Mouse (Mus musculus): ENCODE data around the gene Trcg1. TPM values are rescaled to one million over a fixed set of nuclear protein-coding genes. Genes with fewer than 3 reads are reported as not detected.
A peak's percentile ranks its signal among the peaks of the same experiment; 100 is the strongest.

Trcg1 gene
- total and polyA plus RNA-seq, 3 experiments, result not detected

DNA sequence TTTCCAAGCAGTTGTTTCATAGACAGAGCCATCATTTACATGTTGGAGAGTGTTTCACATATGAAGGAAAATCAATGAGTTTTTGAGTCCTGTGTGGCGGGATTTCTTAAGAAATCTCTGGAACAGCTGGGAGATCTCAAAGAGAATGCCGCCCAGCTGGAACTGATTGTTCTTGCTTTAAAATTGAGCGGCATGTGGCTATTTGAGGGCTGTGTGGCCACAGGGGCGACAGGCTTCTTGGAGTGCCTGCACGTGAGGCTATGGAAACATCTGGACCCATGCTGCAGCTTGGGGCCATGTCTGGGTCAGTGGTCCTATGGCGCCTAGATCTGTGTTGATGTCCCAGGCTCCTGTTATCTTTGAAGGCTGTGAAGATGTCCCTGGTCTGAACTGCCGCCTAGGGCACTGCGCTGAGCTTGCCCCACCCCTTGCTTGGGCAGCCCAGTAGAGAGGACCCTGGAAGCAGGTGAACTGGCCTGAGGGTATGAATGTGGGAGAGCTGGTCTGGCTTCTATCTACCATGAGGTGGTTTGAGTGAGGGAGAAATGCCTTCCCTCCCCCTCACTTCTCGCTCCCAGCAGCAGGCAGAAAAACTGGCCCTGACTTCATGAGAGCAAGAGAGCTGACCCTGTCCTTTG lies 6.1 kb upstream of the Trcg1 start:
- DNase-seq (ENCODE audit: low read depth, low spot score), result no peak
- TF ChIP-seq CHD2 (IDR thresholded peaks at IDR 0.05; ENCODE audit: low read length) (no peak), NELFE (IDR thresholded peaks at IDR 0.05; ENCODE audit: low read depth, low read length) (no peak), SIN3A (IDR thresholded peaks at IDR 0.05; ENCODE audit: low read length) (0 out of 2 replicates have a peak, but pooled peaks have one; percentile 1), GATA1 (IDR thresholded peaks at IDR 0.05; ENCODE audit: low read depth, low read length) (no peak), ZMIZ1 (IDR thresholded peaks at IDR 0.05; ENCODE audit: low read depth, low read length) (no peak), TAL1 (IDR thresholded peaks at IDR 0.05; ENCODE audit: low read length) (no peak), KAT2A (conservative IDR thresholded peaks at IDR 0.05; ENCODE audit: low read depth, low read length) (no peak), EP300 (IDR thresholded peaks at IDR 0.05; ENCODE audit: low read depth in 1 of 2, low read length in 2 of 2) (no peak)
- H3K79me2 ChIP-seq (ENCODE audit: control insufficient read depth, insufficient read depth, low read length, poor library complexity), result no peaks in the 10 kb centered on the region
- peaks cover 0 to 66% of the 10 kb centered on the region in 2 experiments; a peak in 2 of 4 replicates for H3K36me3 ChIP-seq (ENCODE audit: control insufficient read depth in 1 of 2, insufficient read depth in 2 of 2, low read length in 2 of 2)
- H3K27ac ChIP-seq (ENCODE audit: control insufficient read depth, low read depth, low read length), result peak overlapping the region; percentile 70
- H3K4me1 ChIP-seq (ENCODE audit: control insufficient read depth in 1 of 2, insufficient read depth in 2 of 2, low read length in 2 of 2), result peaks cover 46 to 66% of the 10 kb centered on the region in 2 experiments
- no peaks in the 10 kb centered on the region for H3K27me3 ChIP-seq (ENCODE audit: control insufficient read depth in 1 of 2, insufficient read depth in 2 of 2, low read length in 2 of 2)
- no peak overlapping the region for H3K4me3 ChIP-seq (ENCODE audit: control insufficient read depth in 1 of 2, insufficient read depth in 1 of 2, low read depth in 2 of 2, low read length in 2 of 2)
- no peaks in the 10 kb centered on the region for H3K9me3 ChIP-seq (replicated peaks; ENCODE audit: insufficient read depth, low read length)
- H3K9ac ChIP-seq (ENCODE audit: control insufficient read depth, low read depth, low read length, poor library complexity, severe bottlenecking), result no peak overlapping the region

GRCm38 (mm10) chr9:57231536-57232255 lies 4.7 kb upstream of the Trcg1 start:
- H3K9me3 ChIP-seq (replicated peaks; ENCODE audit: insufficient read depth, low read length), result no peaks in the 10 kb centered on the region
- peak overlapping the region; percentile 30 for H3K9ac ChIP-seq (ENCODE audit: control insufficient read depth, low read depth, low read length, poor library complexity, severe bottlenecking)
- DNase-seq (ENCODE audit: low read depth, low spot score), result peak; percentile 77
- peak overlapping the region; percentile 21 to 27; a peak in 3 of 4 replicates for H3K4me3 ChIP-seq (ENCODE audit: control insufficient read depth in 1 of 2, insufficient read depth in 1 of 2, low read depth in 2 of 2, low read length in 2 of 2)
- peaks cover 0 to 66% of the 10 kb centered on the region in 2 experiments; a peak in 2 of 4 replicates for H3K36me3 ChIP-seq (ENCODE audit: control insufficient read depth in 1 of 2, insufficient read depth in 2 of 2, low read length in 2 of 2)
- no peaks in the 10 kb centered on the region for H3K79me2 ChIP-seq (ENCODE audit: control insufficient read depth, insufficient read depth, low read length, poor library complexity)
- peaks cover 48 to 70% of the 10 kb centered on the region in 2 experiments for H3K4me1 ChIP-seq (ENCODE audit: control insufficient read depth in 1 of 2, insufficient read depth in 2 of 2, low read length in 2 of 2)
- peak overlapping the region; percentile 94 for H3K27ac ChIP-seq (ENCODE audit: control insufficient read depth, low read depth, low read length)
- no peaks in the 10 kb centered on the region for H3K27me3 ChIP-seq (ENCODE audit: control insufficient read depth in 1 of 2, insufficient read depth in 2 of 2, low read length in 2 of 2)
- TF ChIP-seq ELF1 (IDR thresholded peaks at IDR 0.05; ENCODE audit: low read depth, low read length) (no peak), POLR2A (IDR thresholded peaks at IDR 0.05; ENCODE audit: control insufficient read depth in 1 of 2, insufficient read depth in 1 of 2, low read depth in 1 of 2, low read length in 2 of 2, poor library complexity in 1 of 2) (peak; percentile 27 to 56; a peak in 3 of 4 replicates), RCOR1 (IDR thresholded peaks at IDR 0.05; ENCODE audit: low read depth, low read length) (no peak), KAT2A (conservative IDR thresholded peaks at IDR 0.05; ENCODE audit: low read depth, low read length) (no peak), E2F4 (IDR thresholded peaks at IDR 0.05; ENCODE audit: borderline replicate concordance, low read depth, low read length) (no peak), USF2 (IDR thresholded peaks at IDR 0.05; ENCODE audit: borderline replicate concordance in 1 of 2, insufficient read depth in 1 of 2, low read depth in 1 of 2, low read length in 2 of 2) (no peak), POLR2AphosphoS5 (IDR thresholded peaks at IDR 0.05; ENCODE audit: borderline replicate concordance, low read depth, low read length) (no peak), POLR2AphosphoS2 (IDR thresholded peaks at IDR 0.05; ENCODE audit: low read length) (peak; percentile 25; the same call in 1 of the 2 replicates), MYC (IDR thresholded peaks at IDR 0.05; ENCODE audit: low read depth, low read length) (no peak), ZC3H11A (IDR thresholded peaks at IDR 0.05; ENCODE audit: low read depth, low read length) (no peak), RAD21 (IDR thresholded peaks at IDR 0.05; ENCODE audit: low read depth, low read length) (no peak), SIN3A (IDR thresholded peaks at IDR 0.05; ENCODE audit: low read length) (no peak), GABPA (IDR thresholded peaks at IDR 0.05; ENCODE audit: low read depth, low read length) (no peak), UBTF (IDR thresholded peaks at IDR 0.05; ENCODE audit: borderline replicate concordance, insufficient read depth, low read depth, low read length) (no peak), TBP (IDR thresholded peaks at IDR 0.05; ENCODE audit: low read depth, low read length) (peak; percentile 55; the same call in 1 of the 2 replicates), MAZ (IDR thresholded peaks at IDR 0.05; ENCODE audit: low read depth, low read length) (no peak), MXI1 (IDR thresholded peaks at IDR 0.05; ENCODE audit: low read depth, low read length) (no peak), NELFE (IDR thresholded peaks at IDR 0.05; ENCODE audit: low read depth, low read length) (peak; percentile 48), CHD1 (IDR thresholded peaks at IDR 0.05; ENCODE audit: low read depth, low read length) (no peak), BHLHE40 (IDR thresholded peaks at IDR 0.05; ENCODE audit: borderline replicate concordance, low read depth, low read length) (peak; percentile 88), MEF2A (IDR thresholded peaks at IDR 0.05; ENCODE audit: extremely low read depth, insufficient replicate concordance, low read depth, low read length, poor library complexity, severe bottlenecking) (no peak), EP300 (IDR thresholded peaks at IDR 0.05; ENCODE audit: low read depth in 1 of 2, low read length in 2 of 2) (no peak), ZKSCAN1 (IDR thresholded peaks at IDR 0.05; ENCODE audit: low read depth, low read length) (no peak), MAX (IDR thresholded peaks at IDR 0.05; ENCODE audit: low read length) (no peak)

Data from MEL (cell line).